Mouse (Mus musculus): ENCODE data around the gene Axl.

DNA sequence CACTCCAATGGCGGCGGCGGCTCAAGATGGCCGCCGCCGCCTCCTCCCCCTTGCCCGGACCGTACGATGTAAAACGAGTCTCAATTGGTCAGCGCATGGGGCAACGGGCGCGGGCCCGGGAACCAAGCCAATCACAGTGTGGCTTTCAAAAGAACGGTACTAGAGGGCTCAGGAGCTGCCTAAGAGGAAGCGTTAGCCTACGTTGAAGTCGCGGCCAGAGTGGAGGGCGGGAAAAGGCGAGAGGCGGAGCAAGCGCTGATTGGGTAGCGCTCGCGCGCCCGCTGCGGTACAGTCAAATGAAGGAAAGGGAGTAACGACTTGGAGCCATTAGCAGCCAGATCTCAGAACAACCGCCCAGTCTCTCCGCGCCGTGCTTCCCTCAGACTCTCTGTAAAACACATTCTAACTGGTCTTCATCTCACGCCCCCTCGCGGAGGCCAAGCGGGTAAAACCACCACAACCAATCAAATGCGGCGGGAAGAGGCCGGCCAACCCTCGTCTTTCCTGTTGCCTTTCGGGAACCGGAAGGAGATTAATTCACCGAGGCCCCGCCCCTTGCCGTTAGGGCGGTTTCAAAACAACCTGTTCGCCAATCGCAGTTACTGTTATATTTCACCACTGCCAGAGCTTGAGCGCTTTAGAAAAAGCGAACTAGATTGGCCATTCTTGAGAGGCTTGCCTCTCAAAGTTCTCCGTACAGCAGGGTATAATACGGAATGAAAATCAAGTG lies 33.6 kb downstream of the Axl start, which contains the start of gene Hnrnpul1:
- TF ChIP-seq CTCF (IDR thresholded peaks at IDR 0.05; ENCODE audit: low read depth, low read length): no peak
- TF ChIP-seq GATA1 (IDR thresholded peaks at IDR 0.05; ENCODE audit: borderline replicate concordance, low read length): no peak
- no peak for TF ChIP-seq GATA2 (IDR thresholded peaks at IDR 0.05; ENCODE audit: borderline replicate concordance, low read depth, low read length)
- TF ChIP-seq POLR2AphosphoS5 (IDR thresholded peaks at IDR 0.05; ENCODE audit: insufficient replicate concordance, low read depth, low read length): no peak
